Mouse (Mus musculus) neural tube, embryonic 15.5 days (tissue): ENCODE data around the gene Hook2. TPM values are rescaled to one million over a fixed set of nuclear protein-coding genes. Genes with fewer than 3 reads are reported as not detected.
A peak's percentile ranks its signal among the peaks of the same experiment; 100 is the strongest.

Source experiments
- ATAC-seq: fragments of 200-750 bp; cut with Nextera tagmentation; 2 replicates; pipeline ENCODE4 v1.8.0; 2017; ENCODE audit warnings: mild to moderate bottlenecking, moderate TSS enrichment, moderate library complexity; ENCODE audit not compliant: low FRiP score
- H3K27ac ChIP-seq: fragments of 300-500 bp; sonication (generic); replicated peaks from 2 replicates; pipeline ENCODE4 v1.5.1; 2015; ENCODE audit warnings: mild to moderate bottlenecking, inconsistent platforms
- H3K27me3 ChIP-seq: fragments of 300-500 bp; sonication (generic); replicated peaks from 2 replicates; pipeline ENCODE4 v1.6.1; 2015; ENCODE audit warnings: inconsistent platforms
- H3K36me3 ChIP-seq: fragments of 300-500 bp; sonication (generic); 2 replicates; pipeline ENCODE4 v1.6.1; 2015; ENCODE audit warnings: inconsistent platforms
- H3K4me1 ChIP-seq: fragments of 300-500 bp; sonication (generic); 2 replicates; pipeline ENCODE4 v1.6.1; 2015; ENCODE audit warnings: inconsistent platforms
- H3K4me2 ChIP-seq: fragments of 300-500 bp; sonication (generic); 2 replicates; pipeline ENCODE4 v1.6.1; 2015; ENCODE audit warnings: inconsistent platforms, mild to moderate bottlenecking, moderate library complexity
- H3K4me3 ChIP-seq: fragments of 300-500 bp; sonication (generic); replicated peaks from 2 replicates; pipeline ENCODE4 v1.5.1; 2015; ENCODE audit warnings: mild to moderate bottlenecking, inconsistent platforms
- H3K9ac ChIP-seq: fragments of 300-500 bp; sonication (generic); replicated peaks from 2 replicates; pipeline ENCODE4 v1.6.1; 2015; ENCODE audit warnings: mild to moderate bottlenecking, inconsistent platforms
- H3K9me3 ChIP-seq: fragments of 300-500 bp; sonication (generic); replicated peaks from 2 replicates; pipeline ENCODE4 v1.6.1; 2016; ENCODE audit warnings: inconsistent platforms
- WGBS: fragments of 180-500 bp; shearing (Covaris S2); methylation state at CpG from one replicate; pipeline ENCODE4 v1.1.7; 2015; ENCODE audit warnings: mixed read lengths; 5-methylcytosine and 5-hydroxymethylcytosine counted together
- polyA plus RNA-seq: library from polyadenylated mRNA; unstranded; fragments of >200 nt; fragmentation: Nextera tagmentation; extraction: Ambion mirVana; gene quantifications from 2 replicates; pipeline ENCODE4 v1.2.1, GENCODE M21; 2015

The Hook2 gene
- polyA plus RNA-seq, 1 experiment from 2014 or later, result 33.9 TPM

DNA sequence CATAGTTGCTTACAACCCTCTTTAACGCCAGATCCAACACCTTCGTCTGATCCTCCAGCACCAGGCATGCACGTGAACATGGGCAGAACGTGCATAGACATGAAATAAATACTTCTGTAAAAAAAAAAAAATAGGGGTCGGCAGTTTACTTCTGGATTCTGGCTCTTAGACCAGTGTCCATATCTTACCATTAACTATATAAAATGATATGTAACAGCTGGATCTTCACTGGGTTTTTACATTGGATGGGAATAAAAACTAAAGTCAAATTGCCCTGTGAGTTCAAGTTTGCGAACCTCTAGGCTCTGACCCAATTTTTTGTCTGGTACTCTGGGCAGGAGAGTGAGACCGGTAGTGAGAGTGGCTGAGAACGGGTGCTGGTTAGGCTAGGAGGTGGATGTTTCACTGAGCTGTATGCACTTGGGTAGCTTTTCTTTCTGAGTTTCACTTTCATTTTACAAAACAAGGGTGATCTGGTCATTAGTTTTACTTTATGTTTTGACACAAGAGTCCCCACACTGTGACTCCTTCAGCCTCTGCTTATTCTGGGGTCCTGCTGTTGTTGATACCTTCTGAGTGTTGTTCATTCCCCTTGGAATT lies 15.8 kb upstream of the Hook2 start:
- Histone ChIP-seq H3K4me2 (no peak overlapping the region), H3K9me3 (no peaks in the 10 kb centered on the region), H3K4me1 (peaks cover 69% of the 10 kb centered on the region), H3K4me3 (no peak overlapping the region), H3K9ac (no peak overlapping the region), H3K27me3 (no peaks in the 10 kb centered on the region), H3K36me3 (peaks cover 39% of the 10 kb centered on the region), H3K27ac (no peak overlapping the region)
- WGBS, result 80% methylated on average over 8 of the region's 8 CpGs
- no peak for ATAC-seq

DNA sequence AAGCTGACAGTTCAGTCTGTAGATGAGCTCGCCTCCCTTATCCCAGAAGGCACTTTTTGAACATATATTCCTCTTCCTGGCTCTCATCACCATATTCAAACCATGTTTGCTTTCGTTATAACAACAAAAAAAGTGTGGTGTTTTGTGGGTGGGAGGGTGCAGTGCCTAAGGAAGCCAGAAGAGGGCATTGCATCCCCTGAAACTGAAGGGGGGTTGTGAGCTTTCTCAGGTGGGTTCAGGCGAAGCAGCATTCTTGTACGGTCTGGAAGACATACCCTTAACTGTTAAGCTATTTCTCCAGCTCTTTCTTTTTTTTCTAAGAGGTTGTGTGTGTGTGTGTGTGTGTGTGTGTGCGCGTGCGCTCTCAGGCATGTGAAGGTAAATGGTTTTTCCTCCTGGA lies 15.0 kb upstream of the Hook2 start:
- Histone ChIP-seq H3K9me3 (no peaks in the 10 kb centered on the region), H3K27me3 (no peaks in the 10 kb centered on the region), H3K4me3 (peak overlapping the region; percentile 59; the same call in 1 of the 2 replicates), H3K27ac (no peak overlapping the region), H3K9ac (no peak overlapping the region), H3K36me3 (peaks cover 39% of the 10 kb centered on the region), H3K4me1 (peaks cover 74% of the 10 kb centered on the region), H3K4me2 (peak overlapping the region; percentile 99)
- WGBS, result 38% methylated on average over 7 of the region's 7 CpGs
- ATAC-seq, result no peak

DNA sequence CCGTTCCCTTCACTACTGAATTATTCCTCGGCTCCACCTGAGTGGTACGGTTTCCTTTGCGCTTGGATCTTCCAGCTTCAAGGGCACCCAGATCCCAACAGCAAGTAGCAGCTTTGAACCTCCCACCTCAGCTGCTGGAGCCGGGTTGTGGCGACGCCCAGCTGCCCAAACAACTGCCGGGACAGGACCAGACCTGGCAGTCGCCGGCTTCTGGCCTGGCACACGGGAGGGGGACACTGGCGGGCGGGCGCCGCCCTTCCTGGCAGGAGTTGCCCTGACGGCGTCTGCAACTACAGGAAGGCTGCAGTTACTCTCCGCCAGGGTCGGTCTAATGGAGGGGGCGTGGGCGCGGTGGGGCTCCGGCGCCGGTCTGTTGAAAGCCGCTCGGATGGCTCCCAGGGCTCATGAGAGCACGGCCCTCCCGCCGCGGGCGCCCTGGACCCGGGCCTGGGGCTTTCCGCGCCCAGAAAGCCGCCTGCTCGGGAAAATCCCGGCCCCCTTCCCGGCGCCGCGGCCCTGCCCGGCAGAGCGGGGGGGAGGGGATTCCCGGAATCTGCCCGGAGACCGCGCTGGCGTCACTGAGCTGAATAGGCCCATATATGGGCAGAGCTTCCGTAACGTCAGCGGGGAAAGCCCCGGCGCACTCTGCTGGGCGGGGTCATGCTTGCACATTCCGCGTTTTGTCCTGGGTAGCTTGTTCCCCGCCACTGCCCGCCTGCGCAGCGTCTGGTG lies 14.2 kb upstream of the Hook2 start:
- H3K4me1 ChIP-seq, result peaks cover 73% of the 10 kb centered on the region
- peaks cover 33% of the 10 kb centered on the region for H3K36me3 ChIP-seq
- 1% methylated on average over 56 of the region's 61 CpGs for WGBS
- peak overlapping the region; percentile 59 for H3K4me3 ChIP-seq
- peak overlapping the region; percentile 46 for H3K27ac ChIP-seq
- H3K4me2 ChIP-seq, result peak overlapping the region; percentile 99
- no peaks in the 10 kb centered on the region for H3K9me3 ChIP-seq
- peak; percentile 76 for ATAC-seq
- H3K27me3 ChIP-seq, result no peaks in the 10 kb centered on the region; the same call in 1 of the 2 replicates
- peak overlapping the region; percentile 55 for H3K9ac ChIP-seq

DNA sequence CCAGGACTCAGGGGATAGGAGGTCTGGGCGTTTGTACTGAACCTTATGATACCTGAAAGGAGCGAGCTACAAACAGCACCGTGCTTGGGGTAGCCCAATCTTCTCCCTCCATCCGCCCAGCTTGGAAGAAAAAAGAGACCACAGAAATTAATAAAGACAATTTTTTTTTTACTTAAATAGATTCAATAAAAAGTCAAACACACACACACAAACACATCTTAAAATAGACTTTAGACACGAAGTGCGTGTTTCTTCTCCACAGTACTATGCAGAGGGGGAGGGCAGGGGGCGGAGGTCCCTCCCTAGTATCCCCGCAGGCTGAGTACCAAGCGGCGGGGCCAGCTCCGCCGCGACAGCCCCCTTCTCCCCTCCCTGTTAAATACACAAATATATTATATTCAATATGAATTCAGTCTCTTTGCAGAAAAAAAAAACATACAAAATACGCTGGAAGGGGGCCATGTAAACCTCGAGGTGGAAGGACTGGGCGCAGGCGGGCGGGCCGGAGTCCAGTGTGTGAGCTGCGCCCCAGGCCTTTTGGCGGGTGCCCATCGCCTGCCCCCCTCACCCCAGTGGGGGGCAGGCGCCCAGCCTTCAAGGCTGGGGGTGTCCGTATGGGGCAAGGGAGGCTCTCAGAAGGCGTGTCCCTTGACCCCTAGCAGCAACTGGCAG lies 13.5 kb upstream of the Hook2 start:
- Histone ChIP-seq H3K4me2 (peak overlapping the region; percentile 99), H3K4me1 (peaks cover 68% of the 10 kb centered on the region), H3K9me3 (no peaks in the 10 kb centered on the region), H3K27me3 (no peaks in the 10 kb centered on the region; the same call in 1 of the 2 replicates), H3K4me3 (peak overlapping the region; percentile 59), H3K9ac (peak overlapping the region; percentile 55), H3K27ac (peak overlapping the region; percentile 46; the same call in 1 of the 2 replicates), H3K36me3 (peaks cover 26% of the 10 kb centered on the region)
- no peak for ATAC-seq
- WGBS, result 2% methylated on average over 25 of the region's 25 CpGs

DNA sequence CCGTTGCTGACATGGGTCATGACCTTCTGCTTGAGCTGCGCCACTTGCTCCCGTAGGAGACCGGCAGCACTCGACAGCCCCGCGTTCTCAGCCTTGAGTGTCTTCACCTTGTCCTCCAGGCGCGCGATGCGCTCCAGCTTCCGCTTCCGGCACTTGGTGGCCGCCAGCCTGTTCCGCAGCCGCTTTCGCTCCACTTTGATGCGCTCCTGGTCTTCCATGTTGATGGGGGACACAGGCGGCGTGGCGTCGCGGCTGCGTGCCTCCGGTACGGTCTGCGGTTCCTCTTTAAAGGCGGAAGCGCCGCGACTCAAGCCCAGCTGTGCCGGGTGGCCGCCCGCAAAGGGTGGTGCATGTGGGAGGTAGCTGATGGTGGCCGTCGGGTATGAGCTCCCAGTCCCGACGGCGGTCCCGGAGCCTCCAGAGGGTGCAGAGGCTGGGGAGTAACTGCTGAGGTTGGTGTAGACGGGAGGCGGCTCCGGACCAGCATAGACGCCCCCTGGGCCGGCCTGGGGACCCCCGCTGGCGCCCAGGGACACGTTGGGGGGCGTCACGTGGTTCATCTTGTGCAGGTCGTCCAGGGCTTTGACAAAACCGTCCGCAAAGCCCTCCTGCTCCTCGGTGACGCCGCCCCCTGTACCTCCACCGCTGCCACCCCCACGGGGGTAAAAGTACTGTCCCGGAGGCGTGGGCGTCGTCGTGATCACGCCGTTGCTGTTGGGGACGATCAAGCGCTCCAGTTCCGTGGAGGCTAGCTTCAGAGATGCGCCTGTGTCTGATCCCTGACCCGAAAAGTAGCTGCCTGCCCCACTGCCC lies 12.8 kb upstream of the Hook2 start:
- Histone ChIP-seq H3K36me3 (peaks cover 20% of the 10 kb centered on the region), H3K9ac (peak overlapping the region; percentile 55), H3K4me2 (peak overlapping the region; percentile 99), H3K9me3 (no peaks in the 10 kb centered on the region), H3K4me1 (peaks cover 68% of the 10 kb centered on the region), H3K27me3 (no peaks in the 10 kb centered on the region; the same call in none of the 2 replicates), H3K27ac (peak overlapping the region; percentile 65), H3K4me3 (peak overlapping the region; percentile 59)
- no peak for ATAC-seq
- WGBS, result 1% methylated on average over 70 of the region's 70 CpGs

DNA sequence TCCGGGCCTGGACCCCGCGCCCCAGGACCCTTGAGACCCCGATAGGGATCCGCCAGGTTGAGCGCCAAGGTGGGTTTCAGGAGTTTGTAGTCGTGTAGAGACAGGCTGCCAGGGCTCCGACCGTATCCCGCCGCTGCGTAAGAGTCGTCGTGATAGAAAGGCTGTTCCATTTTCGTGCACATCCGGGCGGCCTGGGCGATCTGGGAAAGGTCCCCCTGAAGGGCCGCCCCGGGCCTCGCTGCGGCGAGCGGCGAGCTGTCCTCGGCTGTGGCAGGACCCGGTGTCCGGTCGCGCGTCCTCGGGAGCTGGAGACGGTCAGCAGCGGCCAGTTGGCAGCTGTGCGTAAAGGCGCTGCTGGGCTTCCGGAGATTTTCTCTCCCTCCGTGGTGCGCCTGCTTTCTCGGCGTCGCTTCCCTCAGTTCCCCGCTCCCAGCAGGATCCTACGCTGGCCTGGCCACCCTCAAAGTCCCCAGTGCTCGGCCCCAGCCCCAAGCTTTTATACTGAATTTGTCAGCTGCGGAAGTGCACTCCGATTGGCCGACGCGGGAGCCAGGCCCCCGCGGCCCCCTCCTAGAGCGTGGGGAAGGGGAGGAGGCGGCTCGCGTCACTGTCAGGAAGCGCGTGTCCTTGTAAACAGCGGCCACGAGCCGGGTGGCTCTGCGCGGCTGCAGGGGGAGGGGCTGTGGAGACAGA lies 12.0 kb upstream of the Hook2 start, which contains the start of gene Junb:
Junb (minus strand) TSS at position 471 of the 693 bp plus-strand sequence.
- under 1% methylated on average over 62 of the region's 63 CpGs for WGBS
- H3K4me1 ChIP-seq, result peaks cover 68% of the 10 kb centered on the region

DNA sequence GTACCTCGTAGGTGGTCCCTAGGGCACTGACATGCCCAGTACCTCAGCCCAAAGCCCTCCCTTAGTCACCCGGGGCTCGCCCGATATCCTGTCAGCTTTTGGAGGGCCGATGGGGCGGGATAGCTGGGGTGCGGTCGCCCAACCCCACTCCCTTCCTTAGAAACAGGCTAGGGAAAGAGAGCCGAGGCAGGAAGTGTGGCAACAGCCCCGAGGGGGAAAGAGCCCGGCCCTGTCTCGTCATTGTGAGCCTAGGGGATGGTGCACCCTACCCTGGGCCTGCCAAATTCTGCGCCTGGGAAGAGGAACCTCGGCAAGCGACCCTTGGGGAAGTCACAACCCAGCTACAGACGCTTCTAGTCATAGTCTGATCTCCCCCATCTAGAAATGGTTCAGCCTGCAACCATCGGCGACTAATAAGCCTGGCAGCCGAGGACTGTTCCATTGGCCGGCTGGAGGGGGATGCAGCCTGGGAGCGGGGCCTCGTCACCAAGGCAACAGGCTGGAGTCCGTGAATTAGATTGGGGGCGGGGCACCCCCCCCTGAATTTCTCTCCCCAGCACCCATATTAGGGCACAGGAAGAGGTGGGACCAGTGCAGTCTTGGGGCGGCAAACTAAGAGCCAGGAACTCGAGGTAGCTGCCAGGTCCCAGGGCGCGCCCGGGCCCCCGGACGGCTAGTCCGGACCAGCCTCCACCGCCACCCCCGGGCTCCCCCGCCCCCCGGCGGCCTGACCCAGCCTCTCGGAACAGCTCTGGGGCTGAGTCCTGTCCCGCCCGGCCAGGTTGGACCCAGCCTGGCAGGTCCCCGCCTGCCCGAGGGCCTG lies 10.6 kb upstream of the Hook2 start:
- H3K4me2 ChIP-seq, result peak overlapping the region; percentile 99
- 3% methylated on average over 40 of the region's 42 CpGs for WGBS
- no peaks in the 10 kb centered on the region for H3K9me3 ChIP-seq
- peaks cover 69% of the 10 kb centered on the region for H3K4me1 ChIP-seq
- ATAC-seq, result peak; percentile 48
- peaks cover 10% of the 10 kb centered on the region for H3K27me3 ChIP-seq
- peaks cover 5% of the 10 kb centered on the region for H3K36me3 ChIP-seq
- peak overlapping the region; percentile 48 for H3K9ac ChIP-seq
- peak overlapping the region; percentile 59 for H3K4me3 ChIP-seq
- peak overlapping the region; percentile 65 for H3K27ac ChIP-seq

More for the DNA sequence above, 12.0 kb upstream of the Hook2 start, which contains the start of gene Junb:
- peak; percentile 56 for ATAC-seq
- Histone ChIP-seq H3K9me3 (no peaks in the 10 kb centered on the region), H3K36me3 (peaks cover 13% of the 10 kb centered on the region), H3K9ac (peak within 1 kb of the TSS; percentile 55), H3K4me2 (peak within 1 kb of the TSS; percentile 99), H3K27ac (peak within 1 kb of the TSS; percentile 65), H3K4me3 (peak within 1 kb of the TSS; percentile 59), H3K27me3 (no peaks in the 10 kb centered on the region; the same call in none of the 2 replicates)

DNA sequence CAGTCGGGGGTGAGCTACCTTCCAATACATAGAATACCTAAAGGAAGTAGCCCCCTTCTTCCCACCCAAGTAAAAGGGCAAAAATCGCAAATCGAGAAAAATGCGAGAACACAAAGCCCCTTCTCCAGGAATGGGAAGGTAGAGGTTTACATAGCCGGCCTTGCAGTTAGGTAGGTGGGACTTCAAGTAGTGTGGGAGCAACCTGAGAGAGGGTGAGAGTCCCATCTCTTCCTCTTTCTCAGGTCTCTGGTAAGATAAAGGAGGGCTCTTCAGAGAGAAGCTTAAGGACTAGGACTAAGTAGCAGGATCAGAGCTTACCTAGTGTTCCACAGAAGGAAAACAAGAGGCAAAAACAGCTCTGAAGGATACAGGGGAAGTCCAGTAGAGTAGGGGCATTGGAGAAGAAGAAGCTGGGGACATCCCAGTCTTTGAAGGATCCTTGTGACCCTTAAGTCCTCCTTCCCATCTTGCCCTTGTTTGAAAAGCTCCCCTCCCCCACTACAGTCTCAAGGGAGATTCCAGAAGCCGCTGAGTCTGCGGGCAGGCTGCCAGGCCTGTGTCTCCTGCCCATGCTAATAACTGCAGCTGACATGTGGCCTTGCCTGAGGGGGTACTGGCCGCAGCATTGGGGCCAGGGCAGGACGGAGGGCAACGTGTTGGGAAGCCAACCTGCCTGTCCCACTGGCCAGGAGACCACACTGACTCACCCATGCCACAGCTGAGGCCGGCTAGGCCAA lies 9.6 kb upstream of the Hook2 start:
- H3K27me3 ChIP-seq, result peaks cover 10% of the 10 kb centered on the region
- 31% methylated on average over 11 of the region's 11 CpGs for WGBS
- peak overlapping the region; percentile 99 for H3K4me2 ChIP-seq
- no peak overlapping the region for H3K9ac ChIP-seq
- no peaks in the 10 kb centered on the region for H3K36me3 ChIP-seq
- no peak for ATAC-seq
- H3K9me3 ChIP-seq, result no peaks in the 10 kb centered on the region
- H3K27ac ChIP-seq, result peak overlapping the region; percentile 45; the same call in 1 of the 2 replicates
- no peak overlapping the region for H3K4me3 ChIP-seq
- H3K4me1 ChIP-seq, result peaks cover 71% of the 10 kb centered on the region

DNA sequence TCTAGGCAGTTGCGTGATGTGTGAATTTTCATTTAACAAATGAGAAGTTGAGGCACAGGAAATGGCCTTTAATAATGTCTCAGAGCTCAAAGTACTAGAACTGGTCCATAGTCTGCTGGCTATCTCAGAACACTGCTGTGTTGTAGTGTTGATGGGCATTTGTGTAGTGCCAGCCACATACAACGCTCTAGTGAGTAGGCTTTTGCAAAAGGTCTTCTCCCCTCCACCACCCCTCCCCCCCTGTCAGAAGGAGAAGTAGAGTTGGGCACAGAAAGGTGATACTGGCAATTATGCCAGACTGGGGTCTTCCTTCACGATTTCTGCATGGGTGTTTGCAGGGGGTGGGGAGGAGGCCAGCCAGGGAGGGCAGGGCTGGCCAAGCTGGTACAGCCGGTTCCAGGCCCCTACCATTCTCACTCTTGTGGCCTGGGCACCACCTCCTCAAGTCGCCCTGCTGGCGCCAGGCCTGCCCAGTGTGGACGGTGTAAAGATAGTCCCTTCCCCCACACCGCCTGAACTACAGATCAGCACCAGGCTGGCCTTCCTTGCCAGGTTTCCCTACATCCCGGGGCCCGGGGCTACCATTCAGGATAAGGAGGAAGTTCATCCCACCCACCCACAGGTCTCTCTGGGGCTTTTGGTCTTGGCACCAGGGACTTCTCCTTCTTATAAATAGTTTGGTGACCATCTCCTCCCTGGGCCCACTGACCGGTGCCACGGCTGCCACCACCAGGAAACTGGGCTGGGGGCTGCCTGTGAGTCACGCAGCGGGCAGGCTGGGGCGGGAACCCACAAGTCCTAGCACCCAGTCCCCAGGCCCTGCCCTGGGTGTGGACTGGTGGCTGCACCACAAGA lies 8.5 kb upstream of the Hook2 start:
- H3K27ac ChIP-seq, result no peak overlapping the region
- ATAC-seq, result no peak
- no peaks in the 10 kb centered on the region for H3K36me3 ChIP-seq
- no peaks in the 10 kb centered on the region for H3K9me3 ChIP-seq
- peaks cover 10% of the 10 kb centered on the region for H3K27me3 ChIP-seq
- 83% methylated on average over 15 of the region's 15 CpGs for WGBS
- peaks cover 71% of the 10 kb centered on the region for H3K4me1 ChIP-seq
- H3K4me2 ChIP-seq, result no peak overlapping the region
- H3K4me3 ChIP-seq, result no peak overlapping the region
- no peak overlapping the region for H3K9ac ChIP-seq
